Mouse (Mus musculus): Measurements from ENCODE around the gene Zfp992. TPM values are rescaled to one million over a fixed set of nuclear protein-coding genes. Genes with fewer than 3 reads are reported as not detected.
"Not testable (repeated sequence)": the region's sequence is repeated elsewhere in the genome, so short reads cannot be mapped to it uniquely, and the experiment has no call there.

The Zfp992 gene
- total RNA-seq, 2 experiments from 2014 or later = 4.7 to 8.1 TPM

DNA sequence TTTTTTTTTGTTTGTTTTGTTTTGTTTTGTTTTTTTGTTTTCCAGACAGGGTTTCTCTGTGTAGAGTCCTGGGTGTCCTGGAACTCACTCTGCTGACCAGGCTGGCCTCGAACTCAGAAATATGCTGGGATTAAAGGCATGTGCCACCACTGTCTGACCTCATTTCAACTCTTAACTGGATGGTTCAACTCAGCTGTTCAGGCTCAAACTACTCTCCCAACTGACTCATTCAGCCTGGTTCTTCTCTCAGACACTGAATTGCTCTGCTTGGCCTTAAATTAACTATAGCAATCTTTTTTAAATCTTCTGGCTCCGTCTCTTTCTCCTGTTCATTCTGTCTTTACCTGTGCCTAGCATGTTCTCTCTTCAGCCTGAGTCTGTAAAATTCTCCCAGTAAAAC lies 68.3 kb downstream of the Zfp992 start:
- not testable (repeated sequence) for DNase-seq

Other genes starting within 250 kb of the Zfp992 start
- gene Zfp981, start 53.0 kb downstream of the Zfp992 start, total RNA-seq (2021) = 1 to 10 TPM in 1 of 2 experiments, under 1 TPM in 1; 0.73 to 1.4 TPM
- 1 to 10 TPM; 3.3 to 3.9 TPM for gene Zfp993, start 161.9 kb downstream of the Zfp992 start, total RNA-seq (2021)